Mouse (Mus musculus) large intestine, adult 2 months (tissue): ENCODE measurements at regions not wholly inside any gene's neighbourhood (a gene's known extent, or its start where the extent isn't known, plus 50 kb on each side); places are given as distances from the start of the nearest gene placed in this dataset.

ENCODE experiments used
- DNase-seq: peaks from one replicate; pipeline ENCODE4 v3.0.0-alpha.2; 2012; ENCODE audit warnings: low read depth, low spot score
- WGBS: fragments of 180-500 bp; shearing (Covaris S2); methylation state at CpG from one replicate; pipeline ENCODE4 v1.1.7; 2018; 5-methylcytosine and 5-hydroxymethylcytosine counted together

GRCm38 (mm10) chr15:7459992-7460820, 62.0 kb upstream of the Egflam start:
- no peak for DNase-seq
- 24% methylated on average over 9 of the region's 9 CpGs for WGBS

GRCm38 (mm10) chr15:7462549-7462948, 64.4 kb upstream of the Egflam start:
- WGBS = 91% methylated on average over 18 of the region's 18 CpGs
- DNase-seq = no peak

- 61% methylated on average over 15 of the region's 15 CpGs for WGBS
- DNase-seq = no peak
Measured at GRCm38 (mm10) chr15:7463444-7464350, 65.5 kb upstream of the Egflam start.

GRCm38 (mm10) chr15:7480211-7480610, 82.0 kb upstream of the Egflam start:
- 42% methylated on average over 11 of the region's 11 CpGs for WGBS
- no peak for DNase-seq

GRCm38 (mm10) chr15:7480792-7481210, 82.6 kb upstream of the Egflam start:
- 61% methylated on average over 5 of the region's 5 CpGs for WGBS
- DNase-seq = no peak

- DNase-seq = no peak
- WGBS = 67% methylated on average over 5 of the region's 5 CpGs
Measured at GRCm38 (mm10) chr15:7483686-7484085, 85.5 kb upstream of the Egflam start.

- no peak for DNase-seq
- 97% methylated on average over 7 of the region's 7 CpGs for WGBS
Measured at GRCm38 (mm10) chr15:7491091-7491490, 92.9 kb upstream of the Egflam start.

GRCm38 (mm10) chr15:7493126-7493669, 95.0 kb upstream of the Egflam start:
- WGBS = 38% methylated on average over 10 of the region's 10 CpGs
- DNase-seq = no peak

- no peak for DNase-seq
- 96% methylated on average over 4 of the region's 4 CpGs for WGBS
Measured at GRCm38 (mm10) chr15:7497852-7498251, 99.7 kb upstream of the Egflam start.

GRCm38 (mm10) chr15:7508535-7508934, 110.3 kb upstream of the Egflam start:
- WGBS = 63% methylated on average over 8 of the region's 8 CpGs

GRCm38 (mm10) chr15:7514743-7515273, 116.6 kb upstream of the Egflam start:
- no peak for DNase-seq
- WGBS = 80% methylated on average over 13 of the region's 13 CpGs

More at GRCm38 (mm10) chr15:7508535-7508934, 110.3 kb upstream of the Egflam start:
- DNase-seq = no peak

- no peak for DNase-seq
- WGBS = 86% methylated on average over 9 of the region's 9 CpGs
Measured at GRCm38 (mm10) chr15:7521611-7522010, 123.4 kb upstream of the Egflam start.

- 79% methylated on average over 14 of the region's 14 CpGs for WGBS
- no peak for DNase-seq
Measured at GRCm38 (mm10) chr15:7522902-7523786, 124.9 kb upstream of the Egflam start.

GRCm38 (mm10) chr15:7530959-7531588, 132.9 kb upstream of the Egflam start:
- 6% methylated on average over 5 of the region's 5 CpGs for whole genome bisulfite sequencing

GRCm38 (mm10) chr15:7537858-7538257, 139.7 kb upstream of the Egflam start:
- 87% methylated on average over 4 of the region's 4 CpGs for WGBS
- DNase-seq = no peak

More at GRCm38 (mm10) chr15:7530959-7531588, 132.9 kb upstream of the Egflam start:
- no peak for DNase-seq

- DNase-seq = no peak
- 70% methylated on average over 2 of the region's 2 CpGs for WGBS
Measured at GRCm38 (mm10) chr15:7553190-7553895, 155.1 kb upstream of the Egflam start.

- WGBS = 30% methylated on average over 3 of the region's 3 CpGs
Measured at GRCm38 (mm10) chr15:7554433-7554832, 156.2 kb upstream of the Egflam start.

GRCm38 (mm10) chr15:7563279-7563678, 165.1 kb upstream of the Egflam start:
- WGBS = 38% methylated on average over 4 of the region's 4 CpGs
- DNase-seq = no peak

More at GRCm38 (mm10) chr15:7554433-7554832, 156.2 kb upstream of the Egflam start:
- no peak for DNase-seq
